Mouse (Mus musculus): ENCODE data around the gene Cd4. TPM values are rescaled to one million over a fixed set of nuclear protein-coding genes. Genes with fewer than 3 reads are reported as not detected.

Gene Cd4
- polyA plus RNA-seq, 1 experiment from 2014 or later = 0.19 TPM

- H3K4me1 ChIP-seq (replicated peaks; ENCODE audit: control insufficient read depth, insufficient read depth, low read length) = peaks cover 6% of the 10 kb centered on the region; the same call in 1 of the 2 replicates
- peak overlapping the region; percentile 62; the same call in 1 of the 2 replicates for H3K9ac ChIP-seq (ENCODE audit: low read depth, low read length)
- no peak for ATAC-seq (ENCODE audit: low FRiP score)
- peak; percentile 5 for DNase-seq (ENCODE audit: low spot score)
- 57% methylated on average over 1 of the region's 1 CpGs for WGBS
- H3K36me3 ChIP-seq (ENCODE audit: control insufficient read depth, insufficient read depth, low read length) = peaks cover 11% of the 10 kb centered on the region
- H3K27me3 ChIP-seq (ENCODE audit: control insufficient read depth, insufficient read depth, low read length) = no peaks in the 10 kb centered on the region
- peak overlapping the region; percentile 86; the same call in 1 of the 2 replicates for H3K4me3 ChIP-seq (ENCODE audit: low read depth, low read length)
- H3K4me2 ChIP-seq (replicated peaks; ENCODE audit: low read depth, low read length) = peak overlapping the region; percentile 40; the same call in 1 of the 2 replicates
- no peaks in the 10 kb centered on the region for H3K9me3 ChIP-seq (ENCODE audit: control insufficient read depth, low read length)
- peak overlapping the region; percentile 91 for H3K27ac ChIP-seq (ENCODE audit: low read depth, low read length)
These were observed 42.2 kb upstream of the Cd4 start for GRCm38 (mm10) chr6:124930231-124930630.

- ATAC-seq (ENCODE audit: low FRiP score) (no peak), DNase-seq (ENCODE audit: low spot score) (no peak)
- Histone ChIP-seq H3K9me3 (ENCODE audit: control insufficient read depth, low read length) (no peaks in the 10 kb centered on the region), H3K4me1 (replicated peaks; ENCODE audit: control insufficient read depth, insufficient read depth, low read length) (no peaks in the 10 kb centered on the region; the same call in 1 of the 2 replicates), H3K9ac (ENCODE audit: low read depth, low read length) (no peak overlapping the region), H3K27me3 (ENCODE audit: control insufficient read depth, insufficient read depth, low read length) (no peaks in the 10 kb centered on the region), H3K36me3 (ENCODE audit: control insufficient read depth, insufficient read depth, low read length) (no peaks in the 10 kb centered on the region), H3K4me3 (ENCODE audit: low read depth, low read length) (no peak overlapping the region), H3K4me2 (replicated peaks; ENCODE audit: low read depth, low read length) (no peak overlapping the region), H3K27ac (ENCODE audit: low read depth, low read length) (no peak overlapping the region)
- WGBS = 56% methylated on average over 5 of the region's 5 CpGs
These were observed 37.9 kb upstream of the Cd4 start for GRCm38 (mm10) chr6:124925941-124926340.

GRCm38 (mm10) chr6:124925173-124925793, 37.3 kb upstream of the Cd4 start:
- WGBS = 43% methylated on average over 12 of the region's 12 CpGs
- Histone ChIP-seq H3K4me3 (ENCODE audit: low read depth, low read length) (no peak overlapping the region), H3K36me3 (ENCODE audit: control insufficient read depth, insufficient read depth, low read length) (no peaks in the 10 kb centered on the region), H3K27ac (ENCODE audit: low read depth, low read length) (no peak overlapping the region), H3K27me3 (ENCODE audit: control insufficient read depth, insufficient read depth, low read length) (no peaks in the 10 kb centered on the region), H3K4me1 (replicated peaks; ENCODE audit: control insufficient read depth, insufficient read depth, low read length) (peaks cover 3% of the 10 kb centered on the region; the same call in 1 of the 2 replicates), H3K9ac (ENCODE audit: low read depth, low read length) (no peak overlapping the region), H3K9me3 (ENCODE audit: control insufficient read depth, low read length) (no peaks in the 10 kb centered on the region), H3K4me2 (replicated peaks; ENCODE audit: low read depth, low read length) (no peak overlapping the region)
- DNase-seq (ENCODE audit: low spot score) (no peak), ATAC-seq (ENCODE audit: low FRiP score) (no peak)

GRCm38 (mm10) chr6:124921539-124921938, 33.5 kb upstream of the Cd4 start:
- Histone ChIP-seq H3K27ac (ENCODE audit: low read depth, low read length) (peak overlapping the region; percentile 100), H3K4me3 (ENCODE audit: low read depth, low read length) (no peak overlapping the region), H3K4me1 (replicated peaks; ENCODE audit: control insufficient read depth, insufficient read depth, low read length) (peaks cover 6% of the 10 kb centered on the region; the same call in 1 of the 2 replicates)

GRCm38 (mm10) chr6:124920318-124921085, 32.5 kb upstream of the Cd4 start:
- ATAC-seq (ENCODE audit: low FRiP score) (no peak), DNase-seq (ENCODE audit: low spot score) (peak; percentile 31)
- H3K9ac ChIP-seq (ENCODE audit: low read depth, low read length) = peak overlapping the region; percentile 20; the same call in 1 of the 2 replicates
- no peaks in the 10 kb centered on the region for H3K36me3 ChIP-seq (ENCODE audit: control insufficient read depth, insufficient read depth, low read length)
- 0 out of 2 replicates have a peak overlapping the region, but pooled peaks have one; percentile 10 for H3K4me3 ChIP-seq (ENCODE audit: low read depth, low read length)
- H3K27ac ChIP-seq (ENCODE audit: low read depth, low read length) = peak overlapping the region; percentile 100
- peaks cover 10% of the 10 kb centered on the region for H3K4me1 ChIP-seq (replicated peaks; ENCODE audit: control insufficient read depth, insufficient read depth, low read length)
- no peaks in the 10 kb centered on the region for H3K9me3 ChIP-seq (ENCODE audit: control insufficient read depth, low read length)
- H3K4me2 ChIP-seq (replicated peaks; ENCODE audit: low read depth, low read length) = peak overlapping the region; percentile 30; the same call in 1 of the 2 replicates
- WGBS = 28% methylated on average over 9 of the region's 9 CpGs
- H3K27me3 ChIP-seq (ENCODE audit: control insufficient read depth, insufficient read depth, low read length) = no peaks in the 10 kb centered on the region

More at GRCm38 (mm10) chr6:124921539-124921938, 33.5 kb upstream of the Cd4 start:
- Histone ChIP-seq H3K36me3 (ENCODE audit: control insufficient read depth, insufficient read depth, low read length) (no peaks in the 10 kb centered on the region), H3K4me2 (replicated peaks; ENCODE audit: low read depth, low read length) (no peak overlapping the region), H3K27me3 (ENCODE audit: control insufficient read depth, insufficient read depth, low read length) (no peaks in the 10 kb centered on the region), H3K9me3 (ENCODE audit: control insufficient read depth, low read length) (no peaks in the 10 kb centered on the region), H3K9ac (ENCODE audit: low read depth, low read length) (no peak overlapping the region)
- no peak for ATAC-seq (ENCODE audit: low FRiP score)
- DNase-seq (ENCODE audit: low spot score) = no peak
- 81% methylated on average over 4 of the region's 4 CpGs for WGBS

GRCm38 (mm10) chr6:124919695-124920317, 31.8 kb upstream of the Cd4 start, which contains the start of gene Ptms:
TSS of gene Ptms (minus strand) at chr6:124920103.
- peak; percentile 96 for DNase-seq (ENCODE audit: low spot score)
- Histone ChIP-seq H3K9ac (ENCODE audit: low read depth, low read length) (peak within 1 kb of the TSS; percentile 20; the same call in 1 of the 2 replicates), H3K4me1 (replicated peaks; ENCODE audit: control insufficient read depth, insufficient read depth, low read length) (peaks cover 16% of the 10 kb centered on the region), H3K36me3 (ENCODE audit: control insufficient read depth, insufficient read depth, low read length) (no peaks in the 10 kb centered on the region), H3K27me3 (ENCODE audit: control insufficient read depth, insufficient read depth, low read length) (no peaks in the 10 kb centered on the region), H3K4me3 (ENCODE audit: low read depth, low read length) (peak within 1 kb of the TSS; percentile 88; the same call in 1 of the 2 replicates), H3K4me2 (replicated peaks; ENCODE audit: low read depth, low read length) (peak within 1 kb of the TSS; percentile 30), H3K27ac (ENCODE audit: low read depth, low read length) (peak within 1 kb of the TSS; percentile 100), H3K9me3 (ENCODE audit: control insufficient read depth, low read length) (no peaks in the 10 kb centered on the region)
- ATAC-seq (ENCODE audit: low FRiP score) = peak; percentile 88
- WGBS = under 1% methylated on average over 13 of the region's 13 CpGs

- Histone ChIP-seq H3K4me1 (replicated peaks; ENCODE audit: control insufficient read depth, insufficient read depth, low read length) (peaks cover 23% of the 10 kb centered on the region), H3K4me3 (ENCODE audit: low read depth, low read length) (peak overlapping the region; percentile 88), H3K4me2 (replicated peaks; ENCODE audit: low read depth, low read length) (peak overlapping the region; percentile 90), H3K9me3 (ENCODE audit: control insufficient read depth, low read length) (no peaks in the 10 kb centered on the region), H3K36me3 (ENCODE audit: control insufficient read depth, insufficient read depth, low read length) (no peaks in the 10 kb centered on the region), H3K27ac (ENCODE audit: low read depth, low read length) (peak overlapping the region; percentile 100), H3K27me3 (ENCODE audit: control insufficient read depth, insufficient read depth, low read length) (no peaks in the 10 kb centered on the region), H3K9ac (ENCODE audit: low read depth, low read length) (peak overlapping the region; percentile 97)
- ATAC-seq (ENCODE audit: low FRiP score) = no peak
- 27% methylated on average over 13 of the region's 14 CpGs for WGBS
- DNase-seq (ENCODE audit: low spot score) = peak; percentile 37
These were observed 31.0 kb upstream of the Cd4 start for GRCm38 (mm10) chr6:124918890-124919627.

- peak overlapping the region; percentile 97 for H3K9ac ChIP-seq (ENCODE audit: low read depth, low read length)
- peak overlapping the region; percentile 90 for H3K4me2 ChIP-seq (replicated peaks; ENCODE audit: low read depth, low read length)
- no peak for DNase-seq (ENCODE audit: low spot score)
- no peaks in the 10 kb centered on the region for H3K9me3 ChIP-seq (ENCODE audit: control insufficient read depth, low read length)
- no peaks in the 10 kb centered on the region for H3K27me3 ChIP-seq (ENCODE audit: control insufficient read depth, insufficient read depth, low read length)
- H3K27ac ChIP-seq (ENCODE audit: low read depth, low read length) = peak overlapping the region; percentile 100
- peak overlapping the region; percentile 88 for H3K4me3 ChIP-seq (ENCODE audit: low read depth, low read length)
- H3K36me3 ChIP-seq (ENCODE audit: control insufficient read depth, insufficient read depth, low read length) = 0 out of 2 replicates have a peak, but pooled peaks cover 4% of the 10 kb centered on the region
- ATAC-seq (ENCODE audit: low FRiP score) = no peak
- WGBS = 7% methylated on average over 7 of the region's 7 CpGs
- peaks cover 23% of the 10 kb centered on the region for H3K4me1 ChIP-seq (replicated peaks; ENCODE audit: control insufficient read depth, insufficient read depth, low read length)
These were observed 30.3 kb upstream of the Cd4 start for GRCm38 (mm10) chr6:124918331-124918690.

Data from hindbrain, embryonic 11.5 days (tissue).